Mouse (Mus musculus) kidney, adult 9 months (tissue): ENCODE results near the gene Zfand3.

Experiments
- DNase-seq: peaks from one replicate; pipeline ENCODE4 v3.0.0; 2022

The Zfand3 gene

DNA sequence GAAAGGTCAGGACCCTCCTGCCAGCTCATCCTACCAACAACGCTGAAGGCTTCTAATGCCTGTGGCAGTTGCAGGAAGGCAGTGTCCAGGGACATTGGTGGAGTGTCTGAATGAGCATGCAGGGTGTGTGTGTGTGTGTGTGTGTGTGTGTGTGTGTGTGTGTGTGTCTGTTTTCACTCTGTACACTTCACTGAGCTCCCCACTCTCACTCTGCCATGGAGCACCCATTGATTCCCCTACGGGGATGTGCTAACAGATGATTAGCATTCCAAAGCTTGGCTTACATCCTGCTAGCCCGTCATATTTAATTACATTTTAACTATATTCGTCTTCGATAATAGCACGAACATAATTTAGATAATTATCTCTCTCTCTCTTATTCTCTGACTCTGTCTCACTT is 232.1 kb downstream of the Zfand3 start:
- no peak for DNase-seq

DNA sequence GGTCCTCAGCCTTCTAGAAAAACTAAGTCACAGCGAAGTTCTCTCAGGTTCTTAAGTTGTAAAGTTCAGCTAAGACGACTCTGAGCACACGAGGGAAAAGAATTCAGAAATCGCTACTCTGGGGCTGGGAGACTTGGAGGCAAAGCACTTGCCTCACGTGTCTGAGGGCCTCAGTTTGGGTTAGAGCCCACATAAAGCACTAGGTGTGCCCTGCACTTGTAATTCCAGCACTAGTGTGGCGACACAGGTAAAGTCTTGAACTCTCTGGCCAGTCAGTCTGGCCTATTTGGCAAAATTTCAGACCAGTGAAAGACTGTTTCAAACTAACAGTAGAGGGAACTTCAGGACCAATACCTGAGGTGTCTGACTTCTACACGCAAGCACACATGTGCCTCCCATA is 233.1 kb downstream of the Zfand3 start:
- DNase-seq = peak; percentile 31

GRCm38 (mm10) chr17:30239458-30239857 is 234.9 kb downstream of the Zfand3 start:
- DNase-seq = no peak

DNA sequence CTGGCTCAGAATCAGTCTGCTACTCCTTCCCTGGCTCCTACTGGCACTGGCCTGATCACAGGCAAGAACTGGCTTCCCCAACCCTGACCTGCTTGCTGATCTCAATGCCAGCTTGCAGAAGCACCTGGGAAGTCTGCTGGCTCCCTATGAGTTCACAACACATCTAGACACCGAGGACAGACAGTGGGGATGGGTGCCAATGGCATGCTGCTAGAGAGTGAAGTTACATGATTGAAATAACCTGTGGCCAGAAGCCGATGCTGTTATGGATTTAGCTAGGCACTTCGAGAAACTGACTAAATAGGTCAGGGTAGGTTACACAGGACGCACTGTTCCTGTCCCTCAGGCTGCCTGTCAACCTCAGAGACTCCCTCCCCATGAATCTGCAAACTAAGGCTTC is 236.1 kb downstream of the Zfand3 start:
- no peak for DNase-seq

DNA sequence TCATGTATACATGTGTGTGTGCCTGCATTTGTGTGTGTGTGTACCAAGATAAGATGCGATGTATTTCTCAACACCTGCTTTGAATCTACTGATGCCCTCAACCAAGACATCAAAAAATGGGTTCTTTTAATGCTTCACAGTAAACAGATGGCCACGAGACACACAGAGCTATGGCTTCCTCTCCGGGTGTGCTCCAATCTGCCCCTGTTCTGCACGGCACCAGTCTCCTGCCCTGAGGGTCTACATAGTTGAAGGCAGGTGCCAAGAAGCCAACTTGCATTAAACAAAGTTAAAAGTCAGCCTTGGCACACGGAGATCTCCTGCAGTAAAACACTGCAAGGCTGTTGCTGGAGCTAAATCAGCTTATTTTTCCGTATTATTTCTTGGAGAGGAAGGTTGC is 236.5 kb downstream of the Zfand3 start:
- peak; percentile 30 for DNase-seq

DNA sequence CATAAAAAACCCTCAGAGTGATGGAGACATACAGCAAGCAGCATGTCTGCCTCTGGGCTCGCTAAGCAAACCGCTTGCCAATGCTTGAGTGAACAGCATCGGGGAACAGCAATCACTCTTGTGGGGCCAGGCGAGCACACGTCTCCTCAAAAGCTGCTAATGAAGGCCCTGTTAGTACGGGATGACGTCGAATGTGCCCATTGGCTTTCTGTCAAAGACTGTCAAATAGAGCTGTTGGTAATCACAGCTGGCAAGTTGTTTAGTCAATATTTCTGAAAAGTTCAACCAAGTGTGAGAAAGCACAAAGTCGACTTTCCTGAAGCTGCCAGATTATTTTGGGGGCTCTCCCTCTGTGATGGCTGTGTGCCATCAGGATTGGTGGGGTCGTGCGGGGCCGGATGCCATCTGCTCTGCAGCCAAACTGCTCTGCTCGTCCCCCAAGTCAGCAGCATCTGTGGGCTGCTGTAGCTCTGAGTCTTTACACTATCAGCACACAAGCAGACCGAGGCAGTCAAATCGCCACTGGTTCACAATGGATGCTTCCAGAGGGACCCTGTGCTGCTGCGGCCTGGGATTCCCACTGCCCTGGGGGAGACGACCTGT is 237.3 kb downstream of the Zfand3 start:
- DNase-seq = no peak

DNA sequence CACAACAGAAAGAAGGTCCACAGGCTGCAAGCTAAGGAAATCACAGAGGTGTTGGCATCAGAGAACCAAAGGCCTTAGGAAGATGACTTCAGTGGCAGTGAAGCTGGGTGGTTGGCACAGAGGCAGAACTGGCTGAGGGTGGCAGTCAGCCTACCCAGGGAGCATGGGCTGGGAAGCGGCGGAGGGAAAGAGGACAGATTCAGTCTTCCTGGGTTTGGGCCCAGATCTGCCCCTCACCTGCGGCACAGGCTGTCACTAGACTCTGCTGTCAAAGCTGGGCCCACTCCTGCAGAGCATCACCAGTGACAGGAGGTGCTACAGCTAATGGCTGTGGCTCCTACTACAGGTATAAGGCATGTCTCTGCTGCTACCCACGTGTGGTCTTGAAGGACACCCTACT is 238.1 kb downstream of the Zfand3 start:
- no peak for DNase-seq

DNA sequence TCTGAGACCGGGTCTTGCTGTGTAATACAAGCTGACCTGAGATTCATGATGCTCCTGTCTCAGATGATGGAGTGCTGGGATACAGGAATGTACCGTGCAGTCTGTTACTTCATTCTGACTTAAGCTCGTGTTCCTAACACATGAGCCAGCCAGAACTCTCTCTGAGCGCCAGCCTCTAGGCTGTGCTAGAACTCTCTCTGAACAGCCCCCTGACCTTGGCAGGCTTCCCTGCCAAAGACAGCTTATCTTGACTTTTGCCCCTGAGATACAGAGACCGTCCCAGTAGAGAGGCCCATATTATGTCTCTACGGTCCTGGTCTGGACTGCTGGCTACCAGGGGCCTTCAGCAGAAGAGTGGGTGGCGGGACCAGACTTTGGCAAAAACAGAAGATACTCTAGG is 239.0 kb downstream of the Zfand3 start:
- DNase-seq = no peak

GRCm38 (mm10) chr17:30244651-30245307 is 240.2 kb downstream of the Zfand3 start:
- no peak for DNase-seq

GRCm38 (mm10) chr17:30245308-30245706 is 240.8 kb downstream of the Zfand3 start:
- DNase-seq = no peak

DNA sequence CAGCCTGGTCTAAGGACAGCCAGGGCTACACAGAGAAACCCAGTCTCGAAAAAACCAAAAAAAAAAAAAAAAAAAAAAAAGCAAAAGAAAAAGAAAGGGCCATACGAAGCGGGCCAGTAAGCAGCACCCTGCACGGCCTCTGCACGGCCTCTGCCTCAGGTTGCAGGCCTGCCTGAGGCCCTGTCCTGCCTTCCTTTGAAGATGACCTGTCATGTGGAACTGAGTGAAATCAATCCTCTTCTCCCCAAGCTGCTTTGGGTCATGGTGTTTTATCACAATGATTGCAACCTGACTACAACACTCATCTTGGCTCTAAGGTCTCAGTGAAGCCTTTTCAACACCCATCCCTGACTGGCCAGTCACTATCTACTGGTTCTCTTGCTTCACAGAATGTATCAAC is 248.5 kb downstream of the Zfand3 start:
- DNase-seq = no peak

DNA sequence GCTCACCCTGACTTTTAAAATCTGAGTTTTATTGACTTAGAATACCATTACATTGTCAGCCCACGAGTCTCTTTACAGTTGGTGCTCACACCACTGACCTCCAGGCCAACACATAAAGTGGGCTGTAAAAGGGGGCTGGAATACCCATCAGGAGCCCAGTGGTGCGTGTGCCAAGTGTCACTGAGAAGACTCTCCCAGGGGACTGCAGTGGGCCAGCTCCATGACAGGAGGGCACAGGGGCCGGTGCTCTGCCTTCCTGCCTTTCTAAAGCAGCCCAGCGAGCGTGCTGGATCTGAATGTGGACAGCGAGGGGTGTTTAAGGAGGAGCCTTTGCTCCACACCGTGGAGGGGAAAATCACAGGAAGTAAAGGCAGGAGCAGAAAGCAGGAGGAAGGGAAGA is 249.4 kb downstream of the Zfand3 start:
- DNase-seq = no peak

- DNase-seq = no peak
Observed at GRCm38 (mm10) chr17:30255928-30256560, 251.5 kb downstream of the Zfand3 start.

DNA sequence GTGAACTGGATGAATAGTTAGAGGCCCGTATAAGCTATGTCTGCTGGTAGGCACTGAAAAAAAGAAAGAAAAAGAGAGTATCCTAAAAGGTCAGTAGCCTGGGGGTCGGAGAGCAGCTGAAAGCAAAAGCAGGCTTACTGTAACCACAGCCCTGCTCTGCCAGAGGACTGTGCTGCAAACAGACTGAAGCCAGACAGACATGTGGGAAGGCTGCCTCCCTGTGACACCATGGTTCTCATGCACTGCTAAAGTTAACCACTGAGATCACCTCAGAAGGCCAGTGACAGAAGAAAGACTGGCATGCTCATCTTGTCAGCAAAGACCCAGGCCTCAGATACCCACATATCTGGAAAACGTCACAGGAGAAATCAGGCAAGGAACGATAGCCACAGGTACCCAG is 253.9 kb downstream of the Zfand3 start:
- DNase-seq = no peak

- no peak for DNase-seq
Observed at GRCm38 (mm10) chr17:30259938-30260337, 255.4 kb downstream of the Zfand3 start.
